Mouse (Mus musculus): ENCODE measurements at regions not wholly inside any gene's neighbourhood (a gene's known extent, or its start where the extent isn't known, plus 50 kb on each side); places are given as distances from the start of the nearest gene placed in this dataset.

DNA sequence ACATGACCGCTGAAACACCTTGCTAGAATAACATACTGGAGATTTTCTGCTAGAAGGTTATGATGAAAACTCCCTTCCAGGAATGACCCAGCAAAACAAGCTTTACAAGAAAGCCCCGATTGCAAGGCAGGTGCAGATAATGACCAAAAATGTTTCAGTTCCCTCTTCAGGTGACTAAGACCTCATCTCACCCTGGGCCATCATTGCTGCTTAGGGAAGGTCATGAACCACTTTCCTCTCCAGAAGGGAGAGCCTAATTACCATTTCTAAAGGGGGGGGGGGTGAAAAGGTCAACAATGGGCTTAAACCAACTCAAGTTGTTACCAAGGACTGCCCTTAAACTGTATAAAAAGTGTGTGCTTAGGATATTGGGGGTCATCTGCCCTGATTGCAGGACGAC is 59.8 kb upstream of the Speer4c start:
- DNase-seq (ENCODE audit: low spot score) = no peak

GRCm38 (mm10) chr5:15774567-15774966 is 60.5 kb upstream of the Speer4c start:
- DNase-seq (ENCODE audit: low spot score) = no peak

DNA sequence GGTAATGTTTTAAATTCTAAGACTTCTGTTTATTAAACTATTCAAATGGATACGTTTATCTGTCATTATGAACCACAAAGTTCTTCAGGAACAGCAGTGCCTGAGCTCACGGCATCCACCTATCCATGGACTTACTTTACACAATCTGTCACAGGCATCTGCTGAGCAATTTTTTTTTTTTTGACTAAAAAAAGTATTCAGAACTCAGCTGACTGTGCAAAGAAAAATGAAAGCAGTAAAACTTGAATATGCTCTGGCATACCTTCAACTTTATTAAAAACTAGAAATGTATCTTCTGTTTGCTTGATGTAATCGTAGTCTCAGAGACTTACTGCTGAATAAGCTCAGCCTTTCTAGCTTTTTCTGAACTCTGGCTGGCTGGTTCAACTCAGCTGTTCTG is 62.0 kb upstream of the Speer4c start:
- no peak for DNase-seq (ENCODE audit: low spot score)

GRCm38 (mm10) chr5:15803583-15803982 is 89.5 kb upstream of the Speer4c start:
- DNase-seq (ENCODE audit: low spot score) = peak; percentile 14

- no peak for DNase-seq (ENCODE audit: low spot score)
These were observed 102.8 kb upstream of the Speer4c start for GRCm38 (mm10) chr5:15816864-15817263.

- no peak for DNase-seq (ENCODE audit: low spot score)
These were observed 103.3 kb upstream of the Speer4c start for GRCm38 (mm10) chr5:15817366-15817765.

DNA sequence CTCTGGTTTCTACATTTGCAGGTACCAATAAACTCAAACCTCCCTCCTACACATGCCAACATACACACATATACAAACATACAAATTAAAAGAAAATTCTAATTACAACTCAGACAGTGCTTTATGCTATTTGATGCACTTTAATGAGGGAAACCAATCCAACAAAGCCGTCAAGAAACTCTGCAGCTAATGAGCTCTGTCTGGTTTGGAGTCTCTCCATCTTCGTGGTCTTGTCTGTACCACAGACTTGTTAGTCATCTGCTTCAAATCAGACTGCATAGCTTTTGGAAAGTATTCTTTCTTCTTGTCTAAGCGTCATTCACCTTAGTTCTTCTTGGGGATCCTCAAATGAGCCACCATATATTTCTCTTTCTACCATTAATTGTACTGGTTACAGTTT is 108.9 kb upstream of the Speer4c start:
- DNase-seq (ENCODE audit: low spot score) = no peak

DNA sequence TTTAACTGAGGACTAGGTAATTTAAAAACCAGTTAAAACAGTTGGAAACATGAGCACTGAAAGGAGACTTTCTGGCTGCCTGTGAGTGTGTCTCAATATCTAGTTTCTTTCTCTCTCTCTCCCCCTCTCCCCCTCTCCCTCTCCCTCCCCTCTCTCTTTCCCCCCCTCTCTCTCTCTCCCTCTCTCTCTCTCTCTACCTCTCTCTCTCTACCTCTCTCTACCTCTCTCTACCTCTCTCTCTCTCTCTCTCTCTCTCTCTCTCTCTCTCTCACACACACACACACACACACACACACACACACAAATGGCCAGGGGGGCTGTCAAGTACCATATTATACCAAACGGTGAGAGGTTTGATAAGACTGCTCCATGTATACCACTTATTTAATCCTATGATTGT is 103.0 kb upstream of the Cacna2d1 start:
- DNase-seq (ENCODE audit: low spot score) = no peak

- DNase-seq (ENCODE audit: low spot score) = no peak
These were observed 102.2 kb upstream of the Cacna2d1 start for GRCm38 (mm10) chr5:15832338-15832737.

DNA sequence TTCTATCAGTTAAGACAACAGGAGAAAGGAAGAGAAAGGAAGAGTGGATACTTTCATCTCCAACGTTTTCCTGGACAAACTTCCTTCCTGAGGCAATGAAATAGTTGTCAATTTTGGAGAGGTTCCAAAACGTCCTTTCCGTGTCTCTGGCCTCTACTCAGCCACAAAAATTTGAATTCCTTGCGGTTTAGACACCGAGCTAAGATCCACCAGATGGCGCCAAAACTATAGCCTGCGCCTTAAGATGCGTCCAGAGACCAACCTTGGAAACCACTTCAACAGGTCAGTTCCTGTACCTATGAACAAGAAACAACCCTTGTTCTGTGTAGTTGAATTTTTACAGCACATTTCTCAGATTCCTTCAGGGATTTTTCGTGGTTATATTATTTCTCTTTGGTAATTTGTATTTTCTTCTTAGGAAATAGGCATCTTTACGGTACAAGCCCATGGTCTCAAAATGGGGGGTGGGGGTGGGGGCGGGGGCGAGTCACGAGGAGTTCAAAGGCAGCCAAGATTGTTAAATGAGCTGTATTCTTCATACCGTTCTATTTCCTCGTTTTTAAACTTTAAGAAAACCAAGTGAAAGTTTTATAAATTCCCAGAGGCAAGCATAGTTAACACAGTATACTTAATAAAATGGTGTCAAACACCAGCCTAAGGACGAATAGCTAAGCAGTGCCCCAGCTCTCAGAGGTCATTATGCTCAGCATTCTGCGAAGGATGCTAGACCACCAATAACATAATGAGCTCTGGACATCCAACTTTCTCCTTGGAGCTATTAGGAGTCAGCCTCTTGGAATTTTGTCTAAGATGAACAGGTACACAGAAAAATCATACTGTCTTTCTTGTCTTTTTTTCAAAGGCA is 96.2 kb upstream of the Cacna2d1 start:
- DNase-seq (ENCODE audit: low spot score) = peak; percentile 85

DNA sequence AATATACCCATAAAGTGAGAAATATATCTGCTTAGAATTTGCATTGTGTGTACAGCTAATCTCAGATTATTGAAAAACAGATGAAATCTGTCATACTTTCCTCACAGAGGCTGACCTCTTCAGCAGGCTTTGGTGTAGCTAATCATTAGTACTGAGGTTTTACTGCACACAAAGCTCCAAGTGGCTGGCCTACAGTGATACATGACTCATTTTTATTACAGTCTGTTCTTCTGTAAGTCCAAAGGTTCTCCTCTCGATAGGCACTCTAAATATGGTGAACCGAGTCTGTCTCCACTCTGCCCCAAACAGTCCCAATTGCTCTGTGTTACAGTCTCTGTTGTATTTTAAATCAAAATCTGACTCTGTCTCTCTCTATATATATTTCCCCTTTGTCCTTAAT is 87.7 kb upstream of the Cacna2d1 start:
- DNase-seq (ENCODE audit: low spot score) = no peak

- no peak for DNase-seq (ENCODE audit: low spot score)
These were observed 85.0 kb upstream of the Cacna2d1 start for GRCm38 (mm10) chr5:15849520-15849919.

- peak; percentile 32 for DNase-seq (ENCODE audit: low spot score)
These were observed 84.2 kb upstream of the Cacna2d1 start for GRCm38 (mm10) chr5:15850126-15850801.

GRCm38 (mm10) chr5:15854752-15855151 is 79.7 kb upstream of the Cacna2d1 start:
- DNase-seq (ENCODE audit: low spot score) = no peak

GRCm38 (mm10) chr5:15857034-15857433 is 77.5 kb upstream of the Cacna2d1 start:
- no peak for DNase-seq (ENCODE audit: low spot score)

DNA sequence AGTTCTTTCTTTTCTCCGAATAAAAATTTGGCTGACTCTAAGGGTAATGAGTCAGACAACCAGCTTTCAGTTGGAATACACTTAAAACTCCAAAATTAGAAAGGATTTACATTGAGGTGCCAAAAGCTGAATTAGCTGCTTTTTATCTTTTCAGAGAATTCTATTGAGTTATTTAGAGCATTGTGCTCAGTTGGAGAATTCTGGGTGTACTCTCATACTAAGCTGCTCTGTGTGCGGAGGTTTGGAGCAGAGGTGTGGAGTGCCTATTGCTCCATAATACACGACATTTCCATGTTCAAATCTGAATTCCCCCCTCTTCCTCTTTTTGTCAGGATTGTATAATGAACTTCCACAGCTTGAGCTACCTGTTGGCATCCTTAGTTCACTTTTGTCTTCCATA is 60.4 kb upstream of the Cacna2d1 start:
- DNase-seq (ENCODE audit: low spot score) = no peak

- no peak for DNase-seq (ENCODE audit: low spot score)
These were observed 51.5 kb upstream of the Cacna2d1 start for GRCm38 (mm10) chr5:15883004-15883403.
